In the genomic region with DNA sequence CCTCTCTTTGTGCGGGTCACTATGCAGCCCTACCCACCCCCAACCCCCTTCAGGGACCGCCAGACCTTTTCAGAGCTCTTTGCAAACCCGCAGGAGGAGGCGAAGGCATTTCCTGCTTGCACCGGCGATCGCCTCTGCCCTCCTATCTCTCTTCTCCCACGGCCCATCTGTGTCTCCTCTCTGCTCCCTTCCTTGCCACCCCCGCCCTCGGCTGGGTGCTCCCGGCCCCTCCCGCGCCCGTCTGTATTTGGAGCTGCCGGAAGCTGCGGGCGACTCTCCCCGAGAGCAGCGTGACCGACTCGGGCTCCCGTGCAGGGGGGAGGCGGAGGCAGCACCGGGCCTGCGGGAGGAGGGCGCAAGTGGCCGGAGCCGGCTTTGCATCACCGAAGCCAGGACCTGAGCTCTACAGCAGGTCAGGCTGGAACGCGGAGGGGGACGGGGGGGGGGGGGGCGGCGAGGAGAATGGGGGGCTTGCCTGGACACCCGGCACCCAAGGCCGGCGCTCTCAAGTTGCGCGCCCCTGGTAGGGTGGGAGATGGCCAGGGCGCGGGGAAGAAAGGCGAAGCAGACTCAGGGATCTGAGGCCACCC, we compare ENCODE assay signal across 8 mouse cellular contexts. TPM values are rescaled to one million over a fixed set of nuclear protein-coding genes. Genes with fewer than 3 reads are reported as not detected.
A peak's percentile ranks its signal among the peaks of the same experiment; 100 is the strongest.
DNase-seq lines count a peak whose midpoint lies in the region; ATAC-seq lines count a peak whose summit lies in the region.

TSS of gene Cap2 (plus strand) at position 49 of the 590 bp plus-strand sequence.

- peak; percentile 68 for ATAC-seq in inflammation-experienced regulatory T-cells, adult 6 months
- peak; percentile 94 for ATAC-seq in megakaryocyte-erythroid progenitor cell, adult 5-6 weeks (replicated peaks; ENCODE audit: low FRiP score, low TSS enrichment, poor library complexity, severe bottlenecking)

- intact Hi-C loops in gastrocnemius, postnatal 36 days (cut with DNase I): loop anchor here (5.0 to 10.0 kb wide), 2 partner anchors 80 to 157 kb away; no protein-coding TSS in a partner anchor
- intact Hi-C loops in left cerebral cortex, postnatal 25 days (cut with DNase I): loop anchor here (1.0 to 5.0 kb wide), 2 partner anchors 80 to 155 kb away; no protein-coding TSS in a partner anchor

- DNase-seq in adrenal gland, adult 2 months: peak; percentile 76
- DNase-seq in embryo, embryonic 10 days (ENCODE audit: low spot score): peak; percentile 75
- peak; percentile 61 to 68 for DNase-seq in gastrocnemius, postnatal 36 days
- peak; percentile 84 to 96 for DNase-seq in left cerebral cortex, postnatal 25 days (ENCODE audit: low spot score in 2 of 2)
- DNase-seq in right cerebral cortex, postnatal 25 days: peak; percentile 90
- DNase-seq in urinary bladder, postnatal 14 days (ENCODE audit: low spot score): peak; percentile 69

RNA-seq across cellular contexts. Expression of gene Cap2, which starts in this region (rescaled TPM):
- total RNA-seq in adrenal gland, adult 2 months (2021): 1 to 10 TPM; 4.3 to 4.7 TPM
- polyA plus RNA-seq in adrenal gland, adult 2 months (2012; rRNA removed): 0.81 and 2.4 TPM in 2 replicates
- 100 to 1,000 TPM; 249 to 277 TPM for total RNA-seq in gastrocnemius, postnatal 36 days (2021)
- polyA plus RNA-seq in inflammation-experienced regulatory T-cells, adult 6 months (2017; shearing (Covaris generic)): under 1 TPM in 2 of 3 experiments, not detected in 1; 0.24 to 0.35 TPM
- 100 to 1,000 TPM; 252 to 280 TPM for total RNA-seq in left cerebral cortex, postnatal 25 days (2021)
- total RNA-seq in megakaryocyte-erythroid progenitor cell, adult 5-6 weeks (2014; fragmentation: Nextera tagmentation): 1.9 TPM in 1 of 2 replicates, not detected in the other
- total RNA-seq in megakaryocyte-erythroid progenitor cell, adult 5-6 weeks (2017): 1.7 and 2.0 TPM in 2 replicates

Comparison
In these comparisons a context has a peak if more than half of its experiments do, and no peak if none do; other contexts are left out.
1. Peak in every context shown above with its lines: DNase-seq and ATAC-seq.
2. RNA of gene Cap2 (total RNA-seq): 252 to 280 TPM in left cerebral cortex, postnatal 25 days and 249 to 277 TPM in gastrocnemius, postnatal 36 days; 4.3 to 4.7 TPM in adrenal gland, adult 2 months and 1.7 to 2.0 TPM in megakaryocyte-erythroid progenitor cell, adult 5-6 weeks; every median in the first group is over 10 times any median in the second.
3. Peak in ATAC-seq in inflammation-experienced regulatory T-cells, adult 6 months; RNA of the gene not detected or under 1 TPM.